Mouse (Mus musculus) olfactory bulb, adult 2 months (tissue): ENCODE measurements around the gene 1700017B05Rik. TPM values are rescaled to one million over a fixed set of nuclear protein-coding genes. Genes with fewer than 3 reads are reported as not detected.

Experiments
- H3K27ac ChIP-seq: fragments of 200-500 bp; 2 replicates; pipeline ENCODE4 v1.5.1; 2012; ENCODE audit warnings: low read depth, low read length; ENCODE audit not compliant: insufficient read depth
- H3K4me1 ChIP-seq: fragments of 200-500 bp; 2 replicates; pipeline ENCODE4 v1.6.1; 2012; ENCODE audit warnings: low read length; ENCODE audit not compliant: control insufficient read depth, insufficient read depth
- H3K4me3 ChIP-seq: fragments of 200-500 bp; 2 replicates; pipeline ENCODE4 v1.5.1; 2012; ENCODE audit warnings: mild to moderate bottlenecking, low read depth, low read length, moderate library complexity; ENCODE audit not compliant: insufficient read depth
- CTCF ChIP-seq: fragments of 200-500 bp; IDR thresholded peaks from 2 replicates; pipeline ENCODE4 v1.5.1; 2012; ENCODE audit warnings: low read depth, mild to moderate bottlenecking, low read length, moderate library complexity; ENCODE audit not compliant: insufficient read depth
- POLR2A ChIP-seq: fragments of 200-500 bp; IDR thresholded peaks from 2 replicates; pipeline ENCODE4 v1.6.1; 2012; ENCODE audit warnings: mild to moderate bottlenecking, low read depth, low read length, moderate library complexity; ENCODE audit not compliant: insufficient read depth
- WGBS: fragments of 180-500 bp; shearing (Covaris S2); methylation state at CpG from one replicate; pipeline ENCODE4 v1.1.7; 2018; 5-methylcytosine and 5-hydroxymethylcytosine counted together
- polyA plus RNA-seq: library from polyadenylated mRNA; stranded (reverse); fragments of >200 nt; gene quantifications from 2 replicates; pipeline ENCODE4 v1.2.4, GENCODE M21; 2012; ENCODE audit warnings: low replicate concordance; ENCODE audit not compliant: missing spikeins, insufficient read depth, insufficient read length

The 1700017B05Rik gene
- polyA plus RNA-seq, 1 experiment: not detected

DNA sequence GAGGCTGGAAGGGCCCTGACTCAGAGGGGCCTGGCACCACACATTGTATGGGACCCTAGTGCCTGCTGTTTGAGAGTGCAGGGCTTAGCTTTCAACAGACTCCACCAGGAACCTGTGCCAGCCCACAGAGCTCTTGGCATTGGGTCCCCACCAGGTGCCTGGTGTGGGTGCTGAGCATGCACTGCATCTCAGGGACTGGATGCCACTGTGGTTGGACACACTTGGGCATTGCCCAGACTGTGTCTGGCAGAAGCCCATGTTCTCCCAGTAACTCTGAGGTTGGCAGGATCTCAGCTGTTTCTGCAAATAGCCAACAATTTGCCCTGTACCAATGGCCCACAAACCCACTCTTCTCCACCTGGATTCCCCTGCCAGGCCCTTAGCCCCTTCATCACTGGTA is 13.9 kb upstream of the 1700017B05Rik start:
- H3K4me3 ChIP-seq: no peak overlapping the region
- no peak for TF ChIP-seq POLR2A
- TF ChIP-seq CTCF: no peak
- no peak overlapping the region for H3K27ac ChIP-seq
- H3K4me1 ChIP-seq: peaks cover 6% of the 10 kb centered on the region

DNA sequence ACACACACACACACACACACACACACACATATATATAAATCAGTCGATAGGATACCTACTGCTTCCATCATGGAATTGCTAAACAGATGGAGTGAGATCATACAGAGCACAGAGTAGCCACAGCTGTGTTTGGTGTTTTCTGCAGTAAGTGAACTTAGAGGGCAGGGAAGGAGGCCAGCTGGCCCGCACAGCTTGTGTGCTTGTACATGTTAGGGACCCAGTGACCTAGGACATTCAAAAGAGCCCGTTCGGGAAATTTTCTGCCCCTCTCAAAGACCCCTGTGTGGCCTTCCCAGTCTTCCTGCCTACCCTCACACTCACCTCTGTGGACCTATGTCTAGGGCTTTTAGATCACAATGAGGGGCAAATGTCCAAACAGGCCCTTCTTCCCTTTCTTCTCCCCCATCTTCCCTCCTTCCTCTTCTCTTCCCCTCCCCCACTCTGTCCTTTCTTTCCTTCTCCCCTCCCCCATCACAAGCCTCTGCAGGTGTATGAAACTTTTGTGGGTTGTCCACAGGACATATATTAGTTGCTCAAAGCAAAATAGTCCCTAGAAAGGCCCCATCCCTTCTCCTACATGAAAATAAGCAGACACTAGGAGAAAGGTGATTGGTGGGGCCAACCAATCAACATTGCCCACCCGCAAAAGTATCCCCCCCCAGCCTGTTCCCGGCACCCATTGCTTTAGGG is 11.5 kb upstream of the 1700017B05Rik start:
- H3K4me1 ChIP-seq: peaks cover 7% of the 10 kb centered on the region
- H3K27ac ChIP-seq: no peak overlapping the region
- no peak for TF ChIP-seq POLR2A
- TF ChIP-seq CTCF: no peak
- no peak overlapping the region for H3K4me3 ChIP-seq
- WGBS: 62% methylated on average over 6 of the region's 6 CpGs

DNA sequence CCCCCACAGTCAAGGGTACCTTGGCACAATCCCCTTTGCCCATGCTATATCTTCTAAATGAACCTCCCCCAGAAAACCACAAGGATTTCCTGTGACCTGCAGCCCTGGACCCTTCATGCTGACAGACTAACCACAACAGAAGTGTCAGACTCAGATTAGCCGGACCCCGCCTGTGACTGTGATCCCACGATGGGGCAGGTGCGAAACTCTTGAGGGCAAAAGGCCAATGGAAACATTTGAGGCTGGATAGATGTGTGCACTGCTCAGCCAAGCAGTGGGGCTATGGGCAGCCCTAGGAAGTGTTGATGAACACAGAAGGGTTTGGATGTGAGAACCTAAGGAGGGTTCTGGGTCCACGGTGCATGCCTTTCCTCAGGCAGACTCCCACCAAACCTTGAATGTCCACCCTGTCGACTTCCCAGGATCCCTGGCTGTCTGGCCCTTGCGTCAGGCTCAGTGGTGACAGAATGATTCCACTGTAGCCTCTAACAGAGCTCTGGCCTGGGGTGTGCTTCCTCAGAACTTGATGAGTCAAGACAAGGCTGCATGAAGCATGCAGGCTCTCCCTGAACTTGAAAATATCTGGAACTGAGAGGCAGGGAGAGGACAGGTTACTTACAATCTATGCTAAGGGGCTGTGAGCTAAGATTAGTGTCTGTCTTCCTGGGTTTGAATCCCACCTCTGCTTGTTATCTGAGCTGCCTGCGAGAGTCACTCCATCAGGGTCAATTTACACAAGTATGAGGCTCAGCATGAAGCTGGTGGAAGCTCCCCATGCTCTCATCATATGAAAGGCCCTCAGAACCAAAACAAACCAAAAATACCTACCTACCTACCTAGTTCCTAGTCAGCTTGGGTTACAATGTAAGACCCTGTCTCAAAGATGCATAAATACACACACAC is 10.7 kb upstream of the 1700017B05Rik start:
- no peak for TF ChIP-seq POLR2A
- no peak for TF ChIP-seq CTCF
- Histone ChIP-seq H3K4me3 (no peak overlapping the region), H3K27ac (no peak overlapping the region), H3K4me1 (peaks cover 7% of the 10 kb centered on the region)
- WGBS: 81% methylated on average over 8 of the region's 8 CpGs

DNA sequence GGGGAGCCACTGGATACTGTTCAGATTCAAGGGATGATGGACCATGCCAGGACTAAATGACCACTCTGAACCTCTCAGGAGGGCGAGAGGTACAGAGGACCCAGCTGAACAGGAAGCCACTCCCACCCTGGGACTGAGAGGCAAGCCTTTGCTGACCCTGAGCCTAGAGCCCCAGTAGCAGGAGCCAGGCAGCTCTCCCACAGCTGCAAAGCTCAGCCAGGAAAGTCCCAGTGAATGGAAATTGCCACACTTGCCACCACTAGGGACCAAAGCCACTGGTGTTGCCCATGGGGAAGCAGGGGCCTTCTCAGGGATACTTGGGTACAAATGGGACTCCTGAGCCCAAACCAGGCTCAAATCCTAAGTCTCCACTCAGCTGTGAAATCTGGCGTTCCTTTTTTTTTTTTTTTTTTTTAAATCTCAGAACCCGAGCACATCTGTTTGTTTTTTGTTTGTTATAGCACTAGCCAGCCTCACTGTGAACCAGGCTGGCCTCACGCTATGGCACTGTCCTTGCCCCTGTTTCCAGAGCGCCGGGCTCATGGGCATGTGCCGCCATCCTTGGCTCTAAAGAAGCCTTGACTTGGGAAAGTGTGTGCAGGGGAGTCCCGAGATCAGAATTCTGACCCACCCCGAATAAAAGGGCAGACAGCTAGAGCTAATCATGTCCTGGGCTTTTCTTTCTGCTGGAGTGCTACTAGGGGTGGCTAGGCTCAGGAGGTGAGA is 9.6 kb upstream of the 1700017B05Rik start:
- H3K27ac ChIP-seq: no peak overlapping the region
- WGBS: 72% methylated on average over 9 of the region's 9 CpGs
- no peak for TF ChIP-seq POLR2A
- no peak for TF ChIP-seq CTCF
- no peak overlapping the region for H3K4me3 ChIP-seq
- peaks cover 15% of the 10 kb centered on the region for H3K4me1 ChIP-seq

DNA sequence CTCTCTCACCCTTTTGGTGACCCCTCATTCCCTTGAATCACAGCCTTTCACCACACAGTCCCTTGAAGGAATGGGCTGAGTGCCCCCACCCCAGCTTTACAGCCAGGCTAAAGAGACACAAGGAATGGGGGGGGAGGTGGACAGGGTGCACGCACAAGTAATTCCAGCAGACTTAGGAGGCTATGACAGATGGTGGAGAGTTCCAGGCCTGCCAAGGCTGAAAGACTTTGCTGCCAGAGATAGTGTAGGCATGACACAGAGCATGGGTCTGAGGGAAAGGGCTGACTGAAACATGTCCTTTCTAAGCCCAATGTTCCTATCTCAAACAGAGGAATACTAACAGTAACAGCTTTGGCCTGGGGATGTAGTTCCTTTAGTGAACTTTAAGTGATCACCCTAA is 8.7 kb upstream of the 1700017B05Rik start:
- peaks cover 15% of the 10 kb centered on the region for H3K4me1 ChIP-seq
- TF ChIP-seq POLR2A (no peak), CTCF (no peak)
- no peak overlapping the region for H3K4me3 ChIP-seq
- WGBS: 84% methylated on average over 1 of the region's 1 CpGs
- no peak overlapping the region for H3K27ac ChIP-seq

DNA sequence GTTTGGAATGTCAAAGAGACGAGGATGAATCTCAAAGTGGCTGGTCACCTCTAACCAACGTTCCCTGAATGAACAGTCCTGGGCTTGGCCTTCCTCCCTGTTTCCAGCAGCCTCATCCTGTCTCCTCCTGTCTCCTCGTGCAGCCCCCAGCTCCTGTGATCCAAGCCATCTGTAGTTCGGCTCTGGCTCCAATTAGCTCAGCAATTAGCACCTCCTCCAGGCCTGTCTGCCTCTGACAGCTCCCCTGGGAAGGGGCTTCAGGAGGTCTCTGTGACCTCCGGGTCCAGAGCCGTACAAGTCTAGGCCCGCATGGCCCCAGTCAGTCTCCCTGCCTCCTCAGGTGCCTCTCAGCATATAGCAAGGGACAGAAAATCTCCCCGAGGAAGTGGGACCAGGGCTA is 8.0 kb upstream of the 1700017B05Rik start:
- no peak overlapping the region for H3K4me3 ChIP-seq
- no peak overlapping the region for H3K27ac ChIP-seq
- H3K4me1 ChIP-seq: peaks cover 15% of the 10 kb centered on the region
- TF ChIP-seq POLR2A (no peak), CTCF (no peak)
- 53% methylated on average over 8 of the region's 8 CpGs for WGBS

DNA sequence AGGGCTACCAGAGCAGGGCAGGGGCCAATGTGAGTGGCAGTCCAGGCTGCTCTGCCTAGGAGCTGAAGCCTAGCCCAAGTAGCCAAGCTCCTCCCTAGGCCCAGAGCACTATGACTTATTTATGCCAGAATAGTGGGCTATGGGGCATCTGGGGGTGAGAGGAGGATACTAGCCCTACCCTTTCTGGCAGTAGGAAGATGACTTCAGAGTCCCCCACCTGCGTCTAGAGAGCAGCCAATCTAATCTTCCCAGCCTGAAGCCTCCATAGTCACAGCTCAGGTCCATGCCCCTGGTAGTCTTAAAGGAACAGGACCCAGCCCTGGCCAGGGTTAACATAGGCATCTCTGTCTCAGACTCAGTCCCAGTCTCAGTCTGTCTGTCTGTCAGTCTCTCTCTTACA is 7.0 kb upstream of the 1700017B05Rik start:
- 69% methylated on average over 1 of the region's 1 CpGs for WGBS
- H3K27ac ChIP-seq: no peak overlapping the region
- H3K4me1 ChIP-seq: peaks cover 15% of the 10 kb centered on the region
- TF ChIP-seq POLR2A (no peak), CTCF (no peak)
- H3K4me3 ChIP-seq: no peak overlapping the region

DNA sequence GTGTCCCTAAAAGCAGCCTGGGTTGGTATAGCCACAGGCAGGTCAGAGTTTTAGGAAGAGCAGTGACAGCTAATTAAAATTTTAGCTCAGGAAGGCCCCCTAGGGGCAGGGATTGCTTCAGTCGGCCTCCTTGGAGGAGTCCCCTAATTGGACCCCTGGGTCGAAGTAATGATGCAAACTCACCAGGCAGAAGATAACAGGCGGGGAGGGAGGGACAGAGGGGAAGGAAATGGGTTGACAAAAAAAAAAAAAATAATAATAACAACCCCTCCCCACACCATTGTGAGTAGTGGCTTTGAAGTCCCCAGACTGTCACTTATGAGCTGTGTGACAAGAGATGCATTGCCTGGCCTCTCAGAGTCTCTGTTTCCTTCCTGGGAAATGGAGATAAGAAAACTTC is 6.2 kb upstream of the 1700017B05Rik start:
- 34% methylated on average over 3 of the region's 3 CpGs for WGBS
- no peak overlapping the region for H3K4me3 ChIP-seq
- H3K27ac ChIP-seq: no peak overlapping the region
- H3K4me1 ChIP-seq: peaks cover 15% of the 10 kb centered on the region
- no peak for TF ChIP-seq POLR2A
- no peak for TF ChIP-seq CTCF

DNA sequence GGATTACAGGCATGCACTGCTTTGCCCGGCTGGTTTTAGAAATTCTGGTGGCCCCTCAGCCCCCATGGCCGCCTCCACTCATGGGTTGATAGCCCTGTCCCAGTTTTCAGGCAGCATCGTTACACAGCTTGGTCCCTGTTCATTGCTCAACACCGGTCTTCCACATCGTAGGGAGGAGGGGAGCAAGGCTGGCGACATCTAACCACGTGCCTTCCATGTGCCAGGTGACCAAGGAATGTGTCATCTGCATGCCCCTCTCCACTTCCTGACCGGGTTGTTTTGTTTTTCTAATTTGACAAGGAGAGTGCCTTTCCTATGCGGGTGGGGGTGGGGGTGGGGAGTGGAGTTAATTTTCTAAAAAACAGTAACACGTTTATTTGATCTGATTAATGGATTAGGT is 5.7 kb upstream of the 1700017B05Rik start:
- Histone ChIP-seq H3K4me1 (peaks cover 15% of the 10 kb centered on the region), H3K4me3 (no peak overlapping the region), H3K27ac (no peak overlapping the region)
- WGBS: 44% methylated on average over 10 of the region's 10 CpGs
- no peak for TF ChIP-seq POLR2A
- TF ChIP-seq CTCF: no peak
